Mouse (Mus musculus): ENCODE measurements at regions not wholly inside any gene's neighbourhood (a gene's known extent, or its start where the extent isn't known, plus 50 kb on each side); places are given as distances from the start of the nearest gene placed in this dataset. TPM values are rescaled to one million over a fixed set of nuclear protein-coding genes. Genes with fewer than 3 reads are reported as not detected.

DNA sequence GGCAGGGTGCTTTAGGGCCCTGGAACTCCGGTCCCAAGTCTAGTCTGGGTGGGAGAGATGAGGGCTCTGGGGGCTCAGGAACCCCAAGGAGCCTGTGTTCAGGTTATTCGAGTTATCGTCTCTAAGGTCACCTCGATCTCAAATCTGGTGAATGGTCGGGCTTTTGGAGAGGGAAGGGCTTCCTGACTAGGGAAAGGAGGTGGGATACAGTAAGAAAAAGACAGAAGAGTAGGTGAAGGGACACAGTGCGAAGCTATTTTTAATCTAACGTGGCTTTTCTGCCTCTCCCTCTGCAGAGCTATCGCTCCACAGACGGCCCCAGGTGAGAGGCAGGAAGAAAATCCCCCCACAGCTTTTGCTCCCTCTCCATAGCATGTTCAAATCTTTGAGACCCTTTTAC is 81.8 kb upstream of the Hsd17b12 start:
- H3K9me3 ChIP-seq = no peaks in the 10 kb centered on the region
- WGBS = 19% methylated on average over 9 of the region's 9 CpGs
- ATAC-seq (ENCODE audit: extremely low read depth, insufficient number of reproducible peaks, low FRiP score, low TSS enrichment) = no peak
- H3K36me3 ChIP-seq = no peaks in the 10 kb centered on the region
- H3K27ac ChIP-seq (replicated peaks) = no peak overlapping the region
- no peak overlapping the region for H3K4me3 ChIP-seq
- H3K4me2 ChIP-seq = no peak overlapping the region; the same call in 1 of the 2 replicates
- H3K9ac ChIP-seq = no peak overlapping the region
- peaks cover 87% of the 10 kb centered on the region for H3K27me3 ChIP-seq (replicated peaks)
- peaks cover 39% of the 10 kb centered on the region for H3K4me1 ChIP-seq

DNA sequence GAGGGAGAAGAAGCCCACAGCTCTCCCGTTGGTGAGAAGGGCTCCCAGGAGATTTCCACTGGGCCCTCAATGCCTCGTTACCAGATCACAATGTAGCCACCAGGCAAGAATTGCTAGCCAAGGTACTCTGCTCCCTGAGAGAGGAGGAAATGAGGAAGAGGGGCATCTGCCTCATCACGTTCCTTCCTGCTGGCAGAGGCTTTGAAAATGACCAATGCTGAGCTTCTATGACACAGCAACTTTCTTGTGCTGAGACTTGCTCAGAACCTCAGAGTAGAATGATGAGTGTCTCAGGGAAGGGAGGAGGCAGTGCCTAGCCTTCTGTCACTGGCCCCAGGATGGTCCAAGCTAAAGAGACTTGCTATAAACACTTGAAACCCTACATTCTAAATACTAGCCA is 78.7 kb upstream of the Hsd17b12 start:
- H3K27ac ChIP-seq (replicated peaks) = no peak overlapping the region
- H3K27me3 ChIP-seq (replicated peaks) = peaks cover 62% of the 10 kb centered on the region
- no peak overlapping the region for H3K9ac ChIP-seq
- no peaks in the 10 kb centered on the region for H3K36me3 ChIP-seq
- 43% methylated on average over 3 of the region's 3 CpGs for WGBS
- H3K4me2 ChIP-seq = no peak overlapping the region
- H3K4me1 ChIP-seq = peaks cover 13% of the 10 kb centered on the region
- no peak for ATAC-seq (ENCODE audit: extremely low read depth, insufficient number of reproducible peaks, low FRiP score, low TSS enrichment)
- no peak overlapping the region for H3K4me3 ChIP-seq
- no peaks in the 10 kb centered on the region for H3K9me3 ChIP-seq

DNA sequence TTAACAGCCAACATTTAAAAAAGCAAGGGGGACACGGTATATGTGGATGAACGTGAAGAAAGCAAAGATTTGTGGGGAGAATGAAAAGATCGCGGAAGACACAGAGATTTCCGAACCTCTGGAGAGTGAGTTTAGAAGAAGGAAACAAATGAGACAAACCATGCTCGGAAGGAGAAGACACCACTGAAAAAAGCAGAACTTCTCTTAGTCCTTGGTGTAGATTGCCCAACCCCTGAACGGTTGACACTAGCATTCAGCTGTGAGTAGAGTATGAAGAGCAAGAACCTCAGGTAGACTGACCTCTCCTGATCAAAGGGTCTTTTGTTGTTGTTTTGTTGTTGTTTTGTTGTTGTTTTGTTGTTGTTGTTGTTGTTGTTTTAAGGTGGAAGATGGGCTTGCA is 75.8 kb upstream of the Hsd17b12 start:
- whole genome bisulfite sequencing = 77% methylated on average over 7 of the region's 7 CpGs
- Histone ChIP-seq H3K4me1 (no peaks in the 10 kb centered on the region), H3K36me3 (no peaks in the 10 kb centered on the region), H3K9me3 (no peaks in the 10 kb centered on the region), H3K27ac (replicated peaks) (no peak overlapping the region), H3K27me3 (replicated peaks) (peaks cover 36% of the 10 kb centered on the region), H3K4me3 (no peak overlapping the region), H3K9ac (no peak overlapping the region), H3K4me2 (no peak overlapping the region)
- ATAC-seq (ENCODE audit: extremely low read depth, insufficient number of reproducible peaks, low FRiP score, low TSS enrichment) = no peak

DNA sequence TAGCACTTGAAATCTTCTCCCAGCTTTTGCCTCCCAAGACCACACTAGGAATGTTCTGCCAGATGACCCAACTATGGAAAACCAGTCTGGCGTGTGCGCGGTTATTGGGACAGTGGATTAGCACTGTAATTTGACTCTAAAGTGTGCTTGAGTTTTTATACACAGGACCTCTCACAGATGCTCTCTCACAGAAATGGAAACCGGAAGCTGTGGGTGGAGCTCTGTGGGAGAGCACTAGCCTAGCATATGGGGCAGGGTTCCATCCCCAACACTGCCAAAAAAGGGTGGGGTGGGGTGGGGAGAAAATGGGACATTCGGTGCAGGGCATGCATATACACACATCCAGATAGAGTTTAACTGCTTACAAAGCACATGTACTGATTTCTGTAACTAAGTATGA is 61.7 kb upstream of the Hsd17b12 start:
- H3K27ac ChIP-seq (replicated peaks) = no peak overlapping the region
- H3K9ac ChIP-seq = no peak overlapping the region
- H3K9me3 ChIP-seq = no peaks in the 10 kb centered on the region
- H3K4me3 ChIP-seq = no peak overlapping the region
- no peak for ATAC-seq (ENCODE audit: extremely low read depth, insufficient number of reproducible peaks, low FRiP score, low TSS enrichment)
- H3K36me3 ChIP-seq = no peaks in the 10 kb centered on the region
- no peaks in the 10 kb centered on the region for H3K4me1 ChIP-seq
- H3K4me2 ChIP-seq = no peak overlapping the region
- no peaks in the 10 kb centered on the region for H3K27me3 ChIP-seq (replicated peaks)
- 69% methylated on average over 5 of the region's 5 CpGs for WGBS

DNA sequence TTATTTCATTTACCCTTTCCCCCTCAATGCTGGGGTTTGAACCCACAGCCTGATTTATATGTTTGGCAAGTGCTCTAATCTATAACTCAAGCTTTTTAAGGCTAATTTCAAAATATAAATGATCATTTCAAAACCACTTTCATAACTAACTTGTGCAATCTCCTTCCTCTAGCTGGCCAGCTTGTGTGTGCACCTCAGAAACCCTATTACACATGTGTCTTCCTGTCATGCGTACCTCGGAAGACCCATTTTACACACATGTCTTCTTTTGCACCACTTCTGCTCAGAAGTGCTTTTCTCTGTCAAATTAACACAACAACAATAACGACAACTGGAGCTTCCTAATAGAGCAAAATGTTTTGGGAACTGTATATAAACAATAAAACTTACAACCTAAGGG is 59.7 kb upstream of the Hsd17b12 start:
- ATAC-seq (ENCODE audit: extremely low read depth, insufficient number of reproducible peaks, low FRiP score, low TSS enrichment) = no peak
- H3K4me2 ChIP-seq = no peak overlapping the region
- no peaks in the 10 kb centered on the region for H3K27me3 ChIP-seq (replicated peaks)
- WGBS = 81% methylated on average over 3 of the region's 3 CpGs
- no peak overlapping the region for H3K9ac ChIP-seq
- H3K4me3 ChIP-seq = no peak overlapping the region
- no peaks in the 10 kb centered on the region for H3K4me1 ChIP-seq
- H3K36me3 ChIP-seq = no peaks in the 10 kb centered on the region
- no peak overlapping the region for H3K27ac ChIP-seq (replicated peaks)
- H3K9me3 ChIP-seq = no peaks in the 10 kb centered on the region

DNA sequence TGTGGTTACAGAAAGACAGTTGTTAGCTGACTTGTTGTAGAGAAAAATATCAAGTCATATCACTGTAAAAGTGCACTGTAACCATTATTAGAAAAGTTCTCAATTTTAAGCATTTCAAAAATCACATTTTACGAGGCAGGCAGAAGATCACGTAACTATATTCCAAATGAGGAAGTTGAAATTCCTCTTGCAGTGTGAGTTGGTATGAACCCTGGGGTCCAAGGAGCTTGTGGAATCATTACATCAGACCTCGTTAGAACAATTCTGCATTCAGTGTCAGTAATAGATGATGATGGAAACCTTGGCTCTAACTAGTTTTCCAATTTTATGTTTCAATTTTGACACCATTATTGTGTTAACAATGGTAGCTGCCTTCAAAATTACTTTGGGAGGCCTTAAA is 57.7 kb upstream of the Hsd17b12 start:
- H3K36me3 ChIP-seq = no peaks in the 10 kb centered on the region
- no peak for ATAC-seq (ENCODE audit: extremely low read depth, insufficient number of reproducible peaks, low FRiP score, low TSS enrichment)
- no peak overlapping the region for H3K27ac ChIP-seq (replicated peaks)
- no peaks in the 10 kb centered on the region for H3K9me3 ChIP-seq
- 70% methylated on average over 3 of the region's 3 CpGs for WGBS
- no peak overlapping the region for H3K9ac ChIP-seq
- H3K4me2 ChIP-seq = no peak overlapping the region
- no peaks in the 10 kb centered on the region for H3K4me1 ChIP-seq
- H3K4me3 ChIP-seq = no peak overlapping the region
- no peaks in the 10 kb centered on the region for H3K27me3 ChIP-seq (replicated peaks)

MicroRNAs encoded in the stretch of these regions (microRNA counts, 519-probe panel; counts per million panel counts)
- microRNA mmu-miR-129-3p (2,239 counts per million, percentile 64 among the panel's probes with 10 or more counts), microRNA mmu-miR-129-5p (209 counts per million, percentile 61 among the panel's probes with 10 or more counts)

Small RNAs in the stretch of these regions (microRNA-seq; reads per million reads assigned to microRNA genes)
- not detected for gene Mir129-2
- not detected for gene Mir129b

Measured in heart, embryonic 13.5 days (tissue).